Mouse (Mus musculus) frontal cortex, adult 2 months (tissue): ENCODE results near the gene Btbd35f21. TPM values are rescaled to one million over a fixed set of nuclear protein-coding genes. Genes with fewer than 3 reads are reported as not detected.
"Not testable (repeated sequence)": the region's sequence is repeated elsewhere in the genome, so short reads cannot be mapped to it uniquely, and the experiment has no call there.

Experiments
- DNase-seq, 2 experiments: peaks; one replicate each; pipeline ENCODE4 v3.0.0; 2022; ENCODE audit warnings: low spot score in 1 of 2; ENCODE audit errors: extremely low spot score in 1 of 2
- polyA plus RNA-seq: library from polyadenylated mRNA; depleted of rRNA; stranded (reverse); fragments of >200 nt; gene quantifications from 2 replicates; pipeline ENCODE4 v1.2.3, GENCODE M21; 2012; rRNA removed

Btbd35f21 gene
- polyA plus RNA-seq: not detected in 2 replicates

DNA sequence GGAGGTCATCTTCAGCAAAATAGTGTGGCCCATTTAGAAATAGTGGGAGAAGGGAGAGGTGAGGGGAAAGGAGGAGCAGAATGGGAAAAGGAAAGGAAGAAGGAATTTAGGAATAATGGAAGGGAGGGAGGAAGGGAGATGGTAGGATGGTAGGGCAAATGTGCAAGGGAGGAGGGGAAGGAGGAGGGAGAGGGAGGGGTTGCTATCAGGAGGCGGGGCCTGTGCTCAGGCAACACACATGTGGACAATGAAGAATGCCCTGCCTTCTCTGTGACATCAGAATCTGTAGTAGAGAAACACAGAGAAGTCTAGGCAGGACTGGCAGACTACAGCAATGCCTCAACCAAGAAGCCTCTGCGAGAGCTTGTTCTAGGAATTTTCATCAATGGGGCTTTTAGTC lies at the start of gene Btbd35f21:
Btbd35f21 (plus strand) TSS at position 301 of the 400 bp plus-strand sequence.
- not testable (repeated sequence) for DNase-seq

Other genes starting within 250 kb of the Btbd35f21 start
- not detected in 2 replicates for gene Btbd35f1, start 166.1 kb upstream of the Btbd35f21 start, polyA plus RNA-seq
- not detected in 2 replicates for gene Gm5926, start 75.4 kb upstream of the Btbd35f21 start, polyA plus RNA-seq
- not detected in 2 replicates for gene Btbd35f30, start 168.5 kb downstream of the Btbd35f21 start, polyA plus RNA-seq
- gene Gm21789, start 215.7 kb downstream of the Btbd35f21 start, polyA plus RNA-seq: not detected in 2 replicates
- gene Btbd35f5, start 247.8 kb downstream of the Btbd35f21 start, polyA plus RNA-seq: not detected in 2 replicates